Comparison of ENCODE assay signal across 8 mouse cellular contexts in the genomic region with DNA sequence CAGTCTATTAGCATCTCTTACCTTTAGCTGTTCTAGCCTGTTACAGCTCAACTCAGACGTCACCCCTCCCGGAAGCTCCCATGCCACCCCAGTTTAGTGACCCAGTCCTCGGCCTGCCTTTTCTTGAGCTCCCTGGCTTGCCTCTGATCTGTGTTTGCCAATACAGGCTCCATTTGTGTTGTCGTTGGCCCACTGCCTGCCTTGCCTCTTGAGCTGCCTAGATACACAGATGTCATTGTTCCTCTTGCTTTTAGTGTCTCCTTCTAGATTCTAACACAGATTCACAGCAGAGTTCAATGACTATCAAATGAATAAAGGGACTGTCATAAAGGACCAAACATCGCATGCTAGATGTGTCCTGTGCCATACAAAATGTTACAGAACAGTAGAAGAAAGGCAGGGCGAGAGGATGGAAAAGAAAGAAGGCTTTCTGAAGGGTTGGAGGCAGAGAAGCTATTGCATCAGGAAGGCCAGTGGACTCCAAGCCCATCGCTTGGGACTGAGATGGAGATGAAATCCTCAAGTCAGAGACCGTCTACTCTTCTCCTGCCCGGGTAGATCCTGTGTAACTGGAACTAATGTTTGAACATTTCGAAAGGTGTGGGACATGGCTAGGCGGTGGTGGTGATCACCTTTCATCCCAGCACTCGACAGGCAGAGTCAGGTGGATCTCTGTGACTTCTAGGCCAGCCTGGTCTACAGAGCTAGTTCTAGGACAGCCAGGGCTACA. TPM values are rescaled to one million over a fixed set of nuclear protein-coding genes. Genes with fewer than 3 reads are reported as not detected.
DNase-seq lines count a peak whose midpoint lies in the region; ATAC-seq and TF ChIP-seq lines count a peak whose summit lies in the region.
"Had no signal": no experiment of that assay in that cellular context is flagged by ENCODE, and none has a peak within 500 bp of the region (broad histone marks: within the 10 kb centered on the region; RNA-seq: fewer than 3 reads in every experiment).

No protein-coding gene starts in this region.

- no peak overlapping the region for H3K4me3 ChIP-seq in heart, adult 2 months
- no peak overlapping the region for H3K4me3 ChIP-seq in heart, embryonic 10.5 days
- H3K4me3 ChIP-seq in neural tube, embryonic 15.5 days (replicated peaks) = no peak overlapping the region
- no peak overlapping the region for H3K4me3 ChIP-seq in forebrain, embryonic 15.5 days

- H3K4me2 ChIP-seq in neural tube, embryonic 15.5 days = no peak overlapping the region
- H3K4me2 ChIP-seq in forebrain, embryonic 15.5 days (replicated peaks) = no peak overlapping the region

- 71% methylated on average over 12 of the region's 12 CpGs for WGBS in heart, adult 2 months
- WGBS in heart, embryonic 10.5 days = 81% methylated on average over 12 of the region's 12 CpGs
- WGBS in neural tube, embryonic 15.5 days = 76% methylated on average over 12 of the region's 12 CpGs
- WGBS in forebrain, embryonic 15.5 days = 75% methylated on average over 12 of the region's 12 CpGs

- no peak for TF ChIP-seq POLR2A in heart, adult 2 months (IDR thresholded peaks at IDR 0.05; ENCODE audit: insufficient read depth, low read depth, low read length)

- no peaks in the 10 kb centered on the region for H3K79me2 ChIP-seq in heart, adult 2 months (replicated peaks; ENCODE audit: control insufficient read depth, insufficient read depth, low read length)

- intact Hi-C loops in heart, adult 2 months (cut with DNase I) = no loop called here

- no peak overlapping the region for H3K9ac ChIP-seq in heart, adult 2 months (ENCODE audit: low read depth, low read length)
- H3K9ac ChIP-seq in neural tube, embryonic 15.5 days (replicated peaks) = no peak overlapping the region
- no peak overlapping the region for H3K9ac ChIP-seq in forebrain, embryonic 15.5 days (replicated peaks)

- ATAC-seq in neural tube, embryonic 15.5 days (ENCODE audit: low FRiP score) = 0 out of 2 replicates have a peak, but pooled peaks have one; percentile 50
- ATAC-seq in forebrain, embryonic 15.5 days (replicated peaks) = no peak

- no peak for TF ChIP-seq CTCF in heart, adult 2 months (IDR thresholded peaks at IDR 0.05)

- H3K4me1 ChIP-seq in heart, adult 2 months (ENCODE audit: control insufficient read depth, insufficient read depth, low read length) = peaks cover 4% of the 10 kb centered on the region; the same call in 1 of the 2 replicates
- peaks cover 11% of the 10 kb centered on the region; the same call in 1 of the 2 replicates for H3K4me1 ChIP-seq in heart, embryonic 10.5 days
- peaks cover 4% of the 10 kb centered on the region; the same call in 1 of the 2 replicates for H3K4me1 ChIP-seq in neural tube, embryonic 15.5 days
- no peaks in the 10 kb centered on the region for H3K4me1 ChIP-seq in forebrain, embryonic 15.5 days

- no peak for TF ChIP-seq EP300 in heart, adult 2 months (IDR thresholded peaks at IDR 0.05; ENCODE audit: insufficient read depth, low read depth, low read length)

- H3K27ac ChIP-seq in heart, adult 2 months = peak overlapping the region; percentile 17; the same call in 1 of the 2 replicates
- no peak overlapping the region for H3K27ac ChIP-seq in heart, embryonic 10.5 days
- H3K27ac ChIP-seq in neural tube, embryonic 15.5 days (replicated peaks) = no peak overlapping the region
- H3K27ac ChIP-seq in forebrain, embryonic 15.5 days (replicated peaks) = no peak overlapping the region

- DNase-seq in heart, adult 2 months = peak; percentile 67 to 68
- DNase-seq in heart, embryonic 10.5 days (ENCODE audit: low spot score) = no peak
- peak; percentile 42 for DNase-seq in right cerebral cortex, postnatal 14 days
- no peak for DNase-seq in right cerebral cortex, postnatal 25 days
- DNase-seq in heart, adult 8-10 months (ENCODE audit: low spot score) = peak; percentile 41

- no peaks in the 10 kb centered on the region for H3K9me3 ChIP-seq in heart, embryonic 10.5 days
- H3K9me3 ChIP-seq in neural tube, embryonic 15.5 days (replicated peaks) = no peaks in the 10 kb centered on the region
- no peaks in the 10 kb centered on the region for H3K9me3 ChIP-seq in forebrain, embryonic 15.5 days

- no peaks in the 10 kb centered on the region for H3K36me3 ChIP-seq in heart, adult 2 months (ENCODE audit: control insufficient read depth, insufficient read depth, low read length)
- H3K36me3 ChIP-seq in heart, embryonic 10.5 days = no peaks in the 10 kb centered on the region
- H3K36me3 ChIP-seq in neural tube, embryonic 15.5 days = no peaks in the 10 kb centered on the region
- H3K36me3 ChIP-seq in forebrain, embryonic 15.5 days = no peaks in the 10 kb centered on the region

- H3K27me3 ChIP-seq in heart, adult 2 months (ENCODE audit: control insufficient read depth, insufficient read depth, low read length) = no peaks in the 10 kb centered on the region
- H3K27me3 ChIP-seq in heart, embryonic 10.5 days (ENCODE audit: insufficient read depth, poor library complexity, severe bottlenecking) = no peaks in the 10 kb centered on the region; the same call in 1 of the 2 replicates
- H3K27me3 ChIP-seq in neural tube, embryonic 15.5 days (replicated peaks) = no peaks in the 10 kb centered on the region
- no peaks in the 10 kb centered on the region for H3K27me3 ChIP-seq in forebrain, embryonic 15.5 days

RNA-seq across cellular contexts. Expression of a gene that starts 13.5 kb away (rescaled TPM):
- 1 to 10 TPM in 1 of 2 experiments, under 1 TPM in 1; 0.84 to 1.1 TPM for total RNA-seq in heart, adult 2 months (2021)
- 0.76 and 1.7 TPM in 2 replicates for polyA plus RNA-seq in heart, adult 2 months (2012; rRNA removed)
- 0.23 and 0.38 TPM in 2 replicates for polyA plus RNA-seq in heart, embryonic 10.5 days (2016; fragmentation: Nextera tagmentation; extraction: Ambion mirVana)
- 1 to 10 TPM in 1 of 4 experiments, under 1 TPM in 2, not detected in 1; 0.54 to 1.2 (median 1.00) TPM for total RNA-seq in heart, adult 8-10 months (2022)
- polyA plus RNA-seq in neural tube, embryonic 15.5 days (2015; fragmentation: Nextera tagmentation; extraction: Ambion mirVana) = 2.9 TPM in 1 of 2 replicates, not detected in the other
- polyA plus RNA-seq in forebrain, embryonic 15.5 days (2015; fragmentation: Nextera tagmentation; extraction: Ambion mirVana) = 0.15 and 0.32 TPM in 2 replicates
- total RNA-seq: left cerebral cortex, postnatal 25 days had no signal

Comparison
In these comparisons a context has a peak if more than half of its experiments do, and no peak if none do; other contexts are left out.
1. DNase-seq: peak in heart, adult 2 months (2 of 2), right cerebral cortex, postnatal 14 days (single experiment) and heart, adult 8-10 months (single experiment); none in heart, embryonic 10.5 days (single experiment) and right cerebral cortex, postnatal 25 days (single experiment).